Mouse (Mus musculus) left cerebral cortex, postnatal 4 days (tissue): ENCODE measurements around the gene Ttc34. TPM values are rescaled to one million over a fixed set of nuclear protein-coding genes. Genes with fewer than 3 reads are reported as not detected.

Experiments
- DNase-seq: peaks from one replicate; pipeline ENCODE4 v3.0.0-alpha.2; 2022
- intact Hi-C: fragments of 180-260 bp; cut with DNase I; formaldehyde crosslinking; loops from one replicate; pipeline ENCODE4 v1.15.1; 2025
- total RNA-seq, 2 experiments: library from RNA; stranded (reverse); gene quantifications; 2 replicates each; pipeline ENCODE4 v1.2.3; 2021

The Ttc34 gene
- total RNA-seq, 2 experiments from 2014 or later, result 2.4 to 2.8 TPM

- intact Hi-C loops, result no loop called here
- no peak for DNase-seq
Measured at GRCm38 (mm10) chr4:154856480-154856837, 19.2 kb downstream of the Ttc34 start.

- no peak for DNase-seq
- intact Hi-C loops, result no loop called here
Measured at GRCm38 (mm10) chr4:154856882-154857281, 19.6 kb downstream of the Ttc34 start.

- intact Hi-C loops, result no loop called here
Measured at GRCm38 (mm10) chr4:154857366-154858240, 20.3 kb downstream of the Ttc34 start.

GRCm38 (mm10) chr4:154858601-154859000 is 21.3 kb downstream of the Ttc34 start:
- intact Hi-C loops, result no loop called here
- no peak for DNase-seq

More at GRCm38 (mm10) chr4:154857366-154858240, 20.3 kb downstream of the Ttc34 start:
- no peak for DNase-seq

- DNase-seq, result no peak
- intact Hi-C loops, result no loop called here
Measured at GRCm38 (mm10) chr4:154861967-154862366, 24.7 kb downstream of the Ttc34 start.

GRCm38 (mm10) chr4:154863436-154863935 is 26.2 kb downstream of the Ttc34 start:
- DNase-seq, result no peak
- intact Hi-C loops, result no loop called here

- intact Hi-C loops, result no loop called here
- peak; percentile 95 for DNase-seq
Measured at GRCm38 (mm10) chr4:154864271-154864771, 27.1 kb downstream of the Ttc34 start.

GRCm38 (mm10) chr4:154864961-154865760 is 27.9 kb downstream of the Ttc34 start:
- intact Hi-C loops, result loop anchor here (5.0 kb wide), 1 partner anchor 197 kb away; no protein-coding TSS in a partner anchor
- DNase-seq, result no peak

- no peak for DNase-seq
- intact Hi-C loops, result loop anchor here (5.0 kb wide), 1 partner anchor 196 kb away; no protein-coding TSS in a partner anchor
Measured at GRCm38 (mm10) chr4:154866391-154866790, 29.1 kb downstream of the Ttc34 start.

GRCm38 (mm10) chr4:154867257-154867656 is 30.0 kb downstream of the Ttc34 start:
- intact Hi-C loops, result loop anchor here (5.0 kb wide), 1 partner anchor 195 kb away; no protein-coding TSS in a partner anchor
- no peak for DNase-seq

GRCm38 (mm10) chr4:154869440-154869839 is 32.2 kb downstream of the Ttc34 start, which contains the start of gene Mmel1:
Gene Mmel1 (plus strand): TSS chr4:154869585.
- no peak for DNase-seq
- intact Hi-C loops, result loop anchor here (5.0 kb wide), 1 partner anchor 193 kb away; no protein-coding TSS in a partner anchor

- DNase-seq, result no peak
- intact Hi-C loops, result loop anchor here (10.0 kb wide), 1 partner anchor 74 kb away; no protein-coding TSS in a partner anchor
Measured at GRCm38 (mm10) chr4:154870721-154871120, 33.5 kb downstream of the Ttc34 start.

- intact Hi-C loops, result loop anchor here (10.0 kb wide), 1 partner anchor 73 kb away; no protein-coding TSS in a partner anchor
- DNase-seq, result no peak
Measured at GRCm38 (mm10) chr4:154871757-154872251, 34.5 kb downstream of the Ttc34 start.

GRCm38 (mm10) chr4:154873186-154873585 is 35.9 kb downstream of the Ttc34 start:
- intact Hi-C loops, result loop anchor here (10.0 kb wide), 1 partner anchor 72 kb away; no protein-coding TSS in a partner anchor
- DNase-seq, result no peak

- intact Hi-C loops, result loop anchor here (10.0 kb wide), 1 partner anchor 67 kb away; no protein-coding TSS in a partner anchor
- peak; percentile 97 for DNase-seq
Measured at GRCm38 (mm10) chr4:154877864-154878548, 40.7 kb downstream of the Ttc34 start.

- no peak for DNase-seq
- intact Hi-C loops, result loop anchor here (5.0 kb wide), 1 partner anchor 182 kb away; no protein-coding TSS in a partner anchor
Measured at GRCm38 (mm10) chr4:154880730-154881129, 43.5 kb downstream of the Ttc34 start.

- DNase-seq, result no peak
- intact Hi-C loops, result loop anchor here (5.0 kb wide), 1 partner anchor 180 kb away; no protein-coding TSS in a partner anchor
Measured at GRCm38 (mm10) chr4:154882014-154882659, 44.9 kb downstream of the Ttc34 start.

GRCm38 (mm10) chr4:154885416-154885815 is 48.2 kb downstream of the Ttc34 start:
- no peak for DNase-seq
- intact Hi-C loops, result no loop called here
